Mouse (Mus musculus) yolk sac, embryonic 10.5 days (tissue): ENCODE measurements around the gene Hebp2.
"Not testable (repeated sequence)": the region's sequence is repeated elsewhere in the genome, so short reads cannot be mapped to it uniquely, and the experiment has no call there.

Experiments
- DNase-seq: peaks from one replicate; pipeline ENCODE4 v3.0.0-alpha.2; 2017; ENCODE audit warnings: low spot score

The Hebp2 gene

DNA sequence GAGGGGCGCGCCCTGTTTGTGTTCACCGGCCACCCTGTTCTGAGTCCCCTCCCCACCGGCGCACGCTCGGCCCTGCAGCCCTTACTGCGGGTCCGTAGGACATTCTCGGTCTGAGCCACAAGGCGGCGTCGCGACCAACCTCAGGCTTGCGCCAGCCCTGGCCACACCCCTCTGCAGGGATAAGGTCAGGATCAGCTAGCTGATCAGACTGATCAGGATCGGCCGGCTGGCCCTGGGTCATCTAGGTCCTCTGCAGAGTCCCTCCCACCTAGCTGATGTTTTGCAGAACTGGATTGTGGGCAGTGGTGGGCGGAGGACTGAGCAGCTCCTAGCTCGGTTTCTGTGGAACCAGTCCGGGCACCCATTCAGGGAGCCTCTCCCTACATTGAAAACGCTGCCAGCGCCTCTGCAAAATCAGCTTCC is at the start of gene Hebp2:
Hebp2 (minus strand) TSS at position 264 of the 423 bp plus-strand sequence.
- peak; percentile 83 for DNase-seq

DNA sequence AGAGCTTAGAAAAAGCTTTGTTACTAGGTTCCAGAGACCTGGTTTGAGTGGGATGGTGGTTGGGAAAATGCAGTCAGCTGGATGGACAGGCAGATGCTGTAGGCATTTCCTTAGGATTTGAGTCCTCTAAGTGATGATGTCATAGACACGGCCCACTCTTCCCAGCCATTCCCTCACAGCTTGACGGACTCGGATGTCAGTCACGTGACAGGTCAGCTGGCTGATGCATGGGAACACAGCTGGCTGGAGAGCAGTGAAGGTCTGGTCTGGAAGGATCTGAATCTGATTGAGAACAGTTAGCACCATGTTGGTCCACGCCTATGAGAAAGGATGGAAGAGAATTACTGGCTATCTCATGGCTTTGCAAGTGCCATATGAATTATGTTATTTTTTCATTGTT is 43.6 kb upstream of the Hebp2 start:
- no peak for DNase-seq

DNA sequence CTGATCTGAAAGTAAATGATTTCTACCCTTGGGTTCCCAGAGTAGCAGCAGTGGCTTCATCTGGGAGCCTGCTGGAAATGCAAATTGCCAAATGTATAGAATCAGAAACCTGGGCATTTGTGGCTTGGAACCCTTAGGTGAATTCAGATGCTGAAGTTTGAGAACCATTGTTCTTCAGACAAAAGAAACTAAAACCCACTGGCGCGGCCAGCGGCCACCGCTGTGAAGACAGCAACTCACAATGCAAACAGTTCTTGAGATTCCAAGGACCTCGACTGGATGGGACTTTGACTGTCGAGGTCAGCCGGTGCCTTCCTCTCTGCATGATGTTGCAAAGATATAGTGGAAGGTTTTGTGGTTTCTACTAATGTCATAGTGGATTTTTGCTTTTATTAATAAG is 38.3 kb upstream of the Hebp2 start:
- peak; percentile 11 for DNase-seq

DNA sequence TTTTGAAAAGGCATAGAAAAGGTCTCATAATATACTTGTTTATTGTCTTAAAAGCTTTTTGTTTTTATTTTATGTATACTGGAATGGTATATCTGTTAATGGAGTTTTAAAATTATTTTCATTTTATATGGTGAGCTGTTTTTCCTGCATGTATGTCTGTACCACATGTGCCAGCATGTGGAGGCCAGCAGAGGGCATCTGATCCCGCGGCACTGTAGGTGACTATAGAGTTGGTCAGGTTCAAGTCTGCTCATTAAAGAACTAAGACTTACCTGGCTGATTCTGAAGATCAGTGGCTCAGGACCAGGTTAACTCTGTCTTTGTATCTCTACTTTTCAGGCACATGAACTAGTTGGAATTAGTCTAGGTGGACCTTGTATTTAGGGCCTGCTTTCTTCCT is 26.7 kb upstream of the Hebp2 start:
- no peak for DNase-seq

DNA sequence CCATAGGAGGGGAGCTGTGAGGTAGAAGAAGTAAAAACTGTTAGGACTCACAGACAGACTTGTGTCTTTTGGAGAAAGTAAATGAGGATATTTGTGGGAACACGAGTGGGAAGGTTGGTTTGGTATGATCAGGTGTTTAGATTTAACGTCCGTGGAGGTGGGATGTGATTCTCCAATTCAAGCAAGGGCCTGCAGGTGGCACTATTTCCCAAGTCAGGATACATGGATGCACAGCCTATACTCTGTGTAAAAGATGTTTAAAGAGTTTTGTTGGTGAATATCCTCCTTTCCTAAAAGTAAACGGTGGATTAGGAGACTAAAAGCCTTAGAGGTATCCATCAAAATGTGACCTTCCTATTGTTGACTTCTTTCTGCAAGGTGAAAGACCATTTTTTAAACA is 17.1 kb upstream of the Hebp2 start:
- DNase-seq, result peak; percentile 17

DNA sequence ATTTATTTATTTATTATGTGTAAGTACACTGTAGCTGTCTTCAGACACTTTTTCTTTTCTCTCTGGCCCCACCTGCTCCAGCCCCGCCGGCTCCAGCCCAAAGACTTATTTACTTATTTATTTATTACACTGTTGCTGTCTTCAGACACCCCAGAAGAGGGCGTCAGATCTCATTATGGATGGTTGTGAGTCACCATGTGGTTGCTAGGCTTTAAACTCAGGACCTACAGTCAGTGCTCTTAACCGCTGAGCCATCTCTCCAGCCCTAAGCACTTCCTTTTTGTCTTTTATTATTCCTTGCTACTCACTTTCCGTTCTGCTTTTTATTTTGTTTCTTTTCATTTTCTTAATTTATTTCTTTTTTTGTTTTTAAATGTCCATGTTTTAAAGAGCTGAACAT is 15.6 kb upstream of the Hebp2 start:
- DNase-seq, result no peak

DNA sequence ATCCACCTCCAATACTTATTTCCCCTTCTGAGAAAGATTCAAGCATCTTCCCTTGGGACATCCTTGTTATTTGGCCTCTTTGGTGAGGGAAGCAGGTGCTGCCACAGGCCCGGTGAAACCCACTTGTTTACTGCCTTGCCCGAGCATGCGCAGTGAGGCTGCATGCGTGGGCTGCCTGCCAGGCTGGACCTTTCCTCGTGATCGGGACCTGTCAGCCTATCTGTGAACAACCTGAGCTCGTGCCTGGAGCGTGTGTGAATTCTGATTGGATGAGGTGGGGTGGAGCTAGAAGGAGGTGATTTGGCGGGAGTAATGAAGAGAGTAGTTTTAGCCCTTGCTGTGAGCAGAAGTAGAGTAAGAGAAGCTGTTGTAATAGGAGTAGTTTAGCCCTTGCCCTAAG is 13.2 kb upstream of the Hebp2 start:
- not testable (repeated sequence) for DNase-seq

DNA sequence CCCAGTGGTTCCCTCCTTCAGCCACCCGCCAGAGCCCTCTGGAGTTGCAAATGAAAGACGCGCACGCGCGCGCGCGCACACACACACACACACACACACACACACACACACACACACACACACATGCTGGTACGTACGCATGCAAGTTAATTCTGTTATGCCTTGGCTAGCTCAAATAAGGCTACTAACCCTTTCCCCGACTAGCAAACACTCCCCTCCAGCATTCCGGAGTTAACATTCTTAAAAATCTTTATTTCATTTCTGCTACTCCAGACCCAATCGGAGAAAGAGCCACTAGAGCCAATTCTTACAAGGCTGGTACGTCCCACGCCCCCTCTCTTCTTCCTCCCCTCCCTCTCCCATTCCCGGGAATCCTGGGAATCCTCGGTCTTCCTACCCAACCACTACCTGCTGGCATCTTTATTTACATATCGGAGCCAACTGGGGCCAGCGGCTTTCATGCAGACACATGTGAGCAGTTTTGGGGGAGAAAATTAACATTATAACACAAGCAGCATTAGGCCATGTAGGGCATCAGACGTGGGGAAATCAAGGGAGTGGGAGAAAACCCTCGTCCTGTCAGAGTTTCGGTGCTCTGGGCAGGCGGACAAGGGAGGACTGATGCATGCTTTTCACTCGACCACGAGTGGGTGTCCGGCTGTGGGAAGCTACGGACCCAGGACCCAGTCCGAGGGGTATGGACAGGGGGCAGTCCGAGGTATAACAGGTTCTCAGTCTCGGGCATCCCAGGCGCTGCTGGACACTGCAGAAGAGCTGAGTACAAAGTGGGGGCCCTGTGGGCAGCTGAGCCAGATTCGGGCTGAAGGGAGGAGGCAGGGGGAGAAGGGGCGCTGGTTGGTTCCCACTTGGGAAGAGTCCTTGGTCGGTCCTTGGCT is 3.7 kb upstream of the Hebp2 start:
- DNase-seq, result peak; percentile 32

DNA sequence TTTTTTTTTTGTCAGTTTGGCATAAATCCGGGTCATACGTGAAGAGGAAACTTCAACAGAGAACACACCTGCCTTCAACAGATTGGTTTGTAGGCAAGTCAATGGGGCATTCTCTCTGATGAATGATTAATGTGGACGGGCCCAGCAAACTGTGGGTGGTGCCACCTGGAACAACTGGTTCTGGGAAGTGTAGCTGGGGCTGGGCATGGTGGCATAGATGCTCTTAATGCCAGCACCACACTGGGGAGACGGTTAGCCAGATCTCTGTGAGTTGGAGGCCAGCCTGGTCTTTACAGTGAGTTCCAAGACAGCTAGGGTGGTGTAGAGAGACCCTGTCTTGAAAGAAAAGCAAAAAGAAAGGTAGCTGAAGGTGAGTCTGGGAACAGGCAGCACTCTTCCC is 1.5 kb upstream of the Hebp2 start:
- no peak for DNase-seq

DNA sequence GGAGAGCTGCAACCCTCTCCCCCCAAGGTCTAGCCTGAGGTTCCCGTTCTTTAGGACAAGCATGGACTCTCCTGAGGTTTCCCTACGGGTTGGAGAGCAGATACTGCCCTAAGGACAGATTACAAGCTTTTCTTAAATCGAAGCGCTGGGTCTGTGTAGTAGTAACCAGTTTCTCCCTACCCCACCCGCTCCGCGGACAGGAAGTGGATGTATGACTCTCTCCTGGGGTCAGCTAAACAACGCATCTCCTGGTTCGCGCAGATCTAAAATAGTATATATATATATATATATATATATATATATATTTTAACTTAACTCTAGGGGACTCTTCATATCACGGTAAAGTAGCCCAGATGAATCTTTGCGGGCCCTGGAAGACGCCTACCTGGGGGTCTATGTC is 567 bp downstream of the Hebp2 start:
- DNase-seq, result no peak

DNA sequence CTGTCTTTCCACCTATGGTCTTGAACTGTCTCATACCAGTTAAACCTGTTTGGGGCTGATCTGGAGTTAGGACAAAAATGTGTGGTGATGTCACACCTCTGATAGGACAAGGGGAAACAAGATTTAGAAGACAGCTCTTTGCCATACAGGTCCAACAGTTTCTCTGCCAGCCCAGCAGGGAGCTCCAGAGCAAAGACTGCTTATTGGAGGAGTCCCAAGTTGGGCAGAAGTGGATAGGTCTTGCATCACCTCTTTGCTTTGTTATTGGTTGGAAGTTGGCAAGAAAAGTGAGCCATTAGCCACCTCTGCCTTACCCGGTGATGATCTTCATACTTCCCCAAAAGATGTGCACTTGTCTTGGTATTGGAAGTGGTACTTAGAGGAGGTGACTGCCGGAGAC is 9.0 kb downstream of the Hebp2 start:
- DNase-seq, result no peak

DNA sequence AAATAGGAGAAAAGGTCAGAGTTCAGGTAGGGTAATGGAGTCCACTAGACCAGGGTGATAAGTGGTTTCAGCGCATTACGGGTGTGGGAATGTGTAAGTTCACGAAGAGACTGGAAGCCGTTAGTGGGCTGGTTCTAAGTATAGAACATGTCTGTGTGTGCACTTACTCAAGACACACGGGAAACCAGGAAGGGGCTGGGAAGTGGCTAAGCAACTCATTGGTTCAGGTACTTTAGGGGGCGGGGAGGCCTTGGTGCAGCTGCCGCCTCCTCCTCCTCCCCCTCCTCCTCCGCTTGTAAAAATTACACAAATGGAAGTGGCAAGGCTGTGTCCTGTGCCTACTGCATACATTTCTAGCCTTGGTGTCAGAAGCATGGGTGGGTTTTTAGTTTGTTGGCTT is 13.6 kb downstream of the Hebp2 start:
- DNase-seq, result no peak

DNA sequence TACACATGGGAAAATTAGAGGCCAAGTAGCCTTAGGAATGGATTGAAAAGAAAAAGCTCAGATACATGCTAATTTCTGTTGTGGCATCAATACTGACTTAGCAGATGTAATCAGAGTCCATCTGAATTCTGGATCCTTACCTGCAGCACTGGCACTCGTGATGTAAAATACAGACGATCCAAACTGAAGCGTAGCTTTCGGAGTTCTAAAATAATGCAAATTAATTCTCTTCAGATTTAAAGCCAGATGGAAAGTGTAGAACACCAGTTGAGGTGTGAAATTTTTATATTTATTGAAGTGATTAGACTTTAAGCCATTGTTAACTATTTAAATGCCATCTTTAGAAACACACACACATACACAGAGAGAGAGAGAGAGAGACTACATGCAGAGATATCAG is 15.7 kb downstream of the Hebp2 start:
- DNase-seq, result no peak

DNA sequence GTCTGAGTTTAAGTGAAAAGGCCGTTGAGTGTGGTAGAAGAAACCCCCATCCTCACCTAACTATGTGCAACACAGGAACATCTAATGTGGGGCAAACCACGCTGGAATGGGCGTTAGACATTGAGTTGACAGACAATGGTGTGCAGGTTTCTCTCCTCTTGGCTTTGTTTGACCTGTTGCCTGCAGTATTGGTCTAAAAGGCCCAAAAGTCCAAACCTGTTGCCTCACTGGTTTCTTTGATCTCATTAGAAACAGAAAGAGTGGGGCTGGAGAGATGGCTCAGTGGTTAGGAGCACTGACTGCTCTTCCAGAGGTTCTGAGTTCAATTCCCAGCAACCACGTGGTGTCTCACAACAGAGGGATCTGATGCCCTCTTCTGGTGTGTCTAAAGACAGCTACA is 16.7 kb downstream of the Hebp2 start:
- DNase-seq, result no peak

DNA sequence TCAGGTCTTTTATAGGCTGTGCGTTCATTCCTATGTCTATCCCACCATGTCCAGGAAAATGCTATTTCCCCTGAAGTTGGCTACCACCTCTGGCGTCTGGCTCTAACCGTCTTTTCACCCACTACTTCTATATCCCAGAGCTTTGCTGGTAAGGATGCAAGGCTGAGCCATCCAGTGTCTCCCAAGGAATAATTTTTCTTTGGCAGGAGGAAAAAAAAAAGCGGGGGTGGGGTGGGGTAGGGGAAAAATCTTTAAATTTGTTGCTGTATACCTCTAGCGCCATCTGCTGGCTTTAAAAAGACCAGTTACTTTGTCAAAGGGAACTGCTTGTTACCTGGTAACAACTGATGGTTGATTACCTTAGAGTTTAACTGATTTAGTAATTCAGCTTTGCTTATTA is 17.4 kb downstream of the Hebp2 start:
- DNase-seq, result no peak

DNA sequence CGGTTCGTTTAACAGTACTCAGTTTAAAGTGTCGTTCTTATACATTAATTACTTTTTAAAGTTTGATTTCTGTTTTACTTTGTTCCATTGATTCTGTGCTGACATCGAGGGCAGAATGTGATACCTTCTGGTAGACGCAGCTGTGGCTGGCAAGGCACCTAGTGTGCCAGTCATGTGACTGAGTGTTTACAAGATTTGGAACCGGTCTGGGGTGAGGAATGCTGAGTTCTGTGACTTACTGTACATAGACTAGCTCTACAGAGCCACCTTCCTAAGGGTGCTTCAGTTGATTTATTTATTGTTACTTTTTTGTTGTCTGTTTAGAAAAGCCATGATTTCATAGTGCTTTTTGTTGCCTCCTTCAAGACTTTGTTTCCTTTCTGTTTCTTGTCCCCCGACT is 18.1 kb downstream of the Hebp2 start:
- no peak for DNase-seq

DNA sequence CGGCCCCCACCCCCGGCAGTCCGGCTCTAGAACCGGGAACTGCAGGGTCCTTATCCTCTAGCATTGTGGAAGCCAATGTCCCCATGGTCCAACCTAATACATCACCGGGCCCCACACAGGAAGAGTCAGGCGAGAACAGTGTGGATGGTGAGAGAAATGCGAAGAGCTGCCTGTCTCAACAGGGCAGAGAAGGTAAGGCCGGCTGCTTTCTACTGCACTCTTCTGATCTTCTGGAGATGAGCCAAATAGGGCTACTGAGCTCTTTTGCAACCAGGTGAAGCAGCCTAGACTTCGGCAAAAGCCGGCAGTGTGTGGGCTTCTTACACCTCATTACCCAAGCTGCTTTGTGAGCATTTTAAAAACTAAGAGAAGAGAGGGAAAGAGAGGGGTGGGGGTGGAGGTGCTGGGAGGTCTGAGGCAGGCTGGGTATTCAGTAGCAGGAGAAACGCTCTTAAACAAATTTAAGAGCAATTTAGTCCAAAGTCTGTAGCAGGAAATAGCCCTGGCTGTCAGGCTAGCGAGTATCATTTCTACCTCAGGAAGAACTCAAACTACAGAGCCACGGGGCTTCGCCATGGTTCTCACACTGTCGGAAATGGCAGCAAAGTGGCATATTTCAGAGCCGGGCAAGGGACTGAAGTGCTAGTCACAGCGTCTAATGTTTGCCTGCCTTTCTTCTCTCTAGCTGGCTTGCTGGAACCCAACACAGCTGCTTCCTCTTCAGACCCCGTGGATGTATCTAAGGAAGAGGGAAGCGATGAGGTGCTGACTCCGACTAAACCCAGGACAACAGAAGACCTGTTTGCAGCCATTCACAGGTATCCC is 18.8 kb downstream of the Hebp2 start:
- no peak for DNase-seq

DNA sequence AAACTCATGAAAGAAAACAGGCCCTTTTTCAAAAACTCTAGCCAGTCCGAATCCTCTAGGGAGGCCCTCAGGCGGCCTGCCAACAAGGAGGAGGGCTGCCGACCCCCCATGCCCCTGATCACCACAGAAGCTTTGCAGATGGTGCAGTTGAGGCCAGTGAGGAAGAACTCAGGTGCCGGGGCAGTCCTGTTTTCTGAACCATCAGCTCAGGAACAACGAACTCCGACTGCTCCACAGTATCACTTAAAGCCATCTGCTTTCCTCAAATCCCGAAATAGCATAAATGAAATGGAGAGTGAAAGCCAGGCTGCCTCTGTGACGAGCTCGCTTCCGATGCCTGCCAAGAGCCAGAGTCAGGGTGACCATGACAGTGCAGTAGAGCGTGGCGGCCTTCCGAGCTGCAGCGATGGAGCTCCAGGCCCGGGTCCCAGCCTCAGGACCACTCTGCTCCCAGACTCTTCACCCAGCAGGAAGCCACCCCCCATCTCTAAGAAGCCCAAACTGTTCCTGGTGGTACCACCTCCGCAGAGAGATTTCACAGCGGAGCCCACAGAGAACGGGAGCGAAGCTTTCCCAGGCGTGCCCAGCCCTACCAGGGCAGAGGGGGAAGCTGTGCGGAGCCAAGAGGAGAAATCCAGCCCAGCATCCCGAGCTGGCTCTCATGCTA is 19.6 kb downstream of the Hebp2 start:
- DNase-seq, result no peak

DNA sequence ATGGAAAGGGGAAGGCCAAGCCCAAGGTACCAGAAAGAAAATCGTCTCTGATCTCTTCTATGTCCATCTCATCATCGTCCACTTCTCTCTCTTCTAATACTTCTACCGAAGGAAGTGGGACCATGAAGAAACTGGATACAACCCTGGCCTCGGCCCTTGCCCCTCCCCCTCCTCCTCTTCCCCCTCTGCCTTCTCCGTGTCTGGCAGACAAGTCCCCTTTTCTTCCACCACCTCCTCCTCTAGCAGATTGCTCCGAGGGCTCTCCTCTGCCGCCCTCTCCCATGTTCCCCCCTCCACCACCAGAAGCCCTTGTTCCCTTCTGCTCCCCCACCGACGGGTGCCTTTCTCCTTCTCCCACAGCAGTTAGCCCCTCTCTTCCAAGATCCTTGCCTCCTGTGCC is 20.1 kb downstream of the Hebp2 start:
- no peak for DNase-seq

DNA sequence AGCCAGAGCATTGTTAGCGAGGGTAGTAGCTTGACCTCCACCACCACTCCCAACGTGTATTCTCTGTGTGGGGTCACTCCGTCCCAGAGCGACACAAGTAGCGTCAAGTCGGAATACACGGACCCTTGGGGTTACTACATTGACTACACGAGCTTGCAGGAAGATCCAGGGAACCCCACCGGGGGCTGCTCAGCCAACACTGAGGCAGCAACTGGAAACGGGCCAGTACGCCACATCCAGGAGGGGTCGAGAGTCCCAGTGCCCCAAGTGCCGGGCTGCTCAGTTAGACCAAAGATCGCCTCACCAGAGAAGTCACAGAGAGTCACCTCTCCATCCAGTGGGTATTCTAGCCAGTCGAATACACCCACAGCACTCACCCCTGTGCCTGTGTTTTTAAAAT is 20.6 kb downstream of the Hebp2 start:
- DNase-seq, result no peak

DNA sequence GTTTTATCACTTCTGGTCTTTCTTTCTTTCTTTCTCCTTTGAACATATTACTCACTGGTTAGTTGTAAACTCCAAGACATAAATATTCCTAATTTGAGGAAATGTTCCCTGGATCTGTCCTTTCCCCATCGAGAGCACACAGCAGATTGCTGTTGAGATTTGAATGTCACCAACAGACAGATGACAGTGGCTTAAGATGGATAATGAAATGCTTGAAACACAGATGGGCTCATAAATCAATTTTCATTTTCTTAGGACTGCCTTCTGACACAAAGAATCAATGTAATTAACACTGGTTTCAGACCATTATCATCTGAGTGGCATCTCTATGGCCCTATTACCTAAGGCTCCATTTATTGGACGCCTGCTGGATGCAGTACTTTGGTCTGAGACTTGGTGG is 23.3 kb downstream of the Hebp2 start:
- no peak for DNase-seq

DNA sequence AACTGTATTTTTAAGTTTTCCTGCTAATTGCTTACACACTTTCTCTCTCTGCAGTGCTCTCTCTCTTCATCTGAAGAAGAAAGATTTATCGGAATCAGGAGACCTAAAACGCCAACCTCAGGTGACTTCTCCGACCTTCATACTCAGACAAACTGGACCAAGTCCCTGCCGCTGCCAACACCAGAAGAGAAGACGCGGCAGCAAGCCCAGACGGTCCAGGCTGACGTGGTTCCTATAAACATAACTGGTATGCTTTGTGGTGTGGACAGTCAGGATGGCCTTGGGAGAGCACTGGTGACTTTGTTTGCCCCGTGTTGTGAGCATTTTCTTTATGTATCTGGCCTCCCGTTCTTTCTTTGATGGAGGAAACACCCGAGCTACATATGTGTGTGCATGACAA is 34.4 kb downstream of the Hebp2 start:
- DNase-seq, result no peak

DNA sequence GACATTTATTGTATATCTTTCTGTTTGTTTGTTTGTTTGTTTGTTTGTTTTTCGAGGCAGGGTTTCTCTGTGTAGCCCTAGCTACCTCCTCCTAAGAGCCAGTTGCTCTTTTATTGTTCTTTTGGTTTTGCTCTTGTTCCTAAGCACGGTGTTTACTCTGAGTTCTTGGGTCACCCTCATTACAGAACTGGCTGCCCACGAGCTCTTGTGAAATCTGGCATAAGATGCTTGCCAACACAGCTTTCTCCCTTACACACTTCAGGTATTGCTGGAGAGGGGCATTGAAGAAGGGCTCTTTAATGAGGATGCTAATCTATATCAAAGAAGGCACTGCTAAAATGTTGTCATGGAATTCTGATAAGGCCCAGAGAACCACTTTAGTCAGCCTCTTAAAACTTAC is 35.2 kb downstream of the Hebp2 start:
- no peak for DNase-seq
